In genomic region chr17:11926865-11927386, GRCm38 (mm10) we compare ENCODE assay signal across 13 mouse cellular contexts.
DNase-seq lines count a peak whose midpoint lies in the region; ATAC-seq and TF ChIP-seq lines count a peak whose summit lies in the region.
"Had no signal": no experiment of that assay in that cellular context is flagged by ENCODE, and none has a peak within 500 bp of the region (broad histone marks: within the 10 kb centered on the region; RNA-seq: fewer than 3 reads in every experiment).

No protein-coding gene starts in this region.

- H3K4me1 ChIP-seq in hindbrain, embryonic 15.5 days (replicated peaks) = peaks cover 8% of the 10 kb centered on the region; the same call in 1 of the 2 replicates
- H3K4me1 ChIP-seq in hindbrain, embryonic 10.5 days (replicated peaks) = no peaks in the 10 kb centered on the region
- H3K4me1 ChIP-seq in forebrain, embryonic 15.5 days = peaks cover 13% of the 10 kb centered on the region
- no peaks in the 10 kb centered on the region for H3K4me1 ChIP-seq in kidney, embryonic 16.5 days (ENCODE audit: insufficient read depth, low read length)
- H3K4me1 ChIP-seq in midbrain, postnatal 0 days (ENCODE audit: insufficient read depth, low read length) = no peaks in the 10 kb centered on the region

- ATAC-seq in hindbrain, embryonic 15.5 days (ENCODE audit: low FRiP score, low read depth) = no peak
- peak; percentile 69; the same call in 1 of the 2 replicates for ATAC-seq in forebrain, embryonic 15.5 days (replicated peaks)
- peak; percentile 59; the same call in 1 of the 2 replicates for ATAC-seq in kidney, embryonic 16.5 days (ENCODE audit: low FRiP score, low TSS enrichment)
- ATAC-seq in midbrain, postnatal 0 days (ENCODE audit: low FRiP score) = no peak

- H3K4me2 ChIP-seq in hindbrain, embryonic 15.5 days = peak overlapping the region; percentile 15; the same call in 1 of the 2 replicates
- peak overlapping the region; percentile 0; the same call in 1 of the 2 replicates for H3K4me2 ChIP-seq in forebrain, embryonic 15.5 days (replicated peaks)
- peak overlapping the region; percentile 18; the same call in 1 of the 2 replicates for H3K4me2 ChIP-seq in kidney, embryonic 16.5 days (replicated peaks; ENCODE audit: low read depth, low read length)
- H3K4me2 ChIP-seq in midbrain, postnatal 0 days (ENCODE audit: low read depth, low read length, poor library complexity, severe bottlenecking) = no peak overlapping the region
- H3K4me2 ChIP-seq: lung, embryonic 14.5 days had no signal

- WGBS in hindbrain, embryonic 15.5 days = 29% methylated on average over 11 of the region's 11 CpGs
- 59% methylated on average over 11 of the region's 11 CpGs for WGBS in hindbrain, embryonic 10.5 days
- WGBS in forebrain, embryonic 15.5 days = 2% methylated on average over 11 of the region's 11 CpGs
- WGBS in kidney, embryonic 16.5 days = 34% methylated on average over 11 of the region's 11 CpGs
- WGBS in midbrain, postnatal 0 days = 25% methylated on average over 11 of the region's 11 CpGs

- no peak for DNase-seq in hindbrain, embryonic 10.5 days (ENCODE audit: low spot score)
- peak; percentile 71 for DNase-seq in midbrain, postnatal 0 days (ENCODE audit: low spot score)
- DNase-seq in cerebellum, adult 9-11 months = no peak
- no peak for DNase-seq in lung, postnatal 10 days
- DNase-seq in adrenal gland, adult 2 months = no peak
- DNase-seq: cerebellum, postnatal 36 days; lung, embryonic 14.5 days; right cerebral cortex, postnatal 4 days had no signal

- H3K36me3 ChIP-seq in hindbrain, embryonic 15.5 days = no peaks in the 10 kb centered on the region
- no peaks in the 10 kb centered on the region for H3K36me3 ChIP-seq in hindbrain, embryonic 10.5 days
- no peaks in the 10 kb centered on the region for H3K36me3 ChIP-seq in forebrain, embryonic 15.5 days
- no peaks in the 10 kb centered on the region for H3K36me3 ChIP-seq in kidney, embryonic 16.5 days (ENCODE audit: insufficient read depth, low read length)
- no peaks in the 10 kb centered on the region for H3K36me3 ChIP-seq in midbrain, postnatal 0 days (ENCODE audit: insufficient read depth, low read length)

- H3K27me3 ChIP-seq in hindbrain, embryonic 15.5 days = no peaks in the 10 kb centered on the region
- no peaks in the 10 kb centered on the region for H3K27me3 ChIP-seq in hindbrain, embryonic 10.5 days (ENCODE audit: insufficient read depth, poor library complexity, severe bottlenecking)
- H3K27me3 ChIP-seq in forebrain, embryonic 15.5 days = no peaks in the 10 kb centered on the region
- no peaks in the 10 kb centered on the region for H3K27me3 ChIP-seq in kidney, embryonic 16.5 days (ENCODE audit: insufficient read depth, low read length)
- no peaks in the 10 kb centered on the region for H3K27me3 ChIP-seq in midbrain, postnatal 0 days (ENCODE audit: insufficient read depth, low read length)

- TF ChIP-seq CTCF in midbrain, postnatal 0 days (IDR thresholded peaks at IDR 0.05) = no peak

- no peak overlapping the region for H3K4me3 ChIP-seq in hindbrain, embryonic 15.5 days
- no peak overlapping the region for H3K4me3 ChIP-seq in hindbrain, embryonic 10.5 days
- H3K4me3 ChIP-seq in forebrain, embryonic 15.5 days = no peak overlapping the region
- H3K4me3 ChIP-seq in kidney, embryonic 16.5 days (ENCODE audit: low read length) = no peak overlapping the region
- H3K4me3 ChIP-seq in midbrain, postnatal 0 days (ENCODE audit: low read depth, low read length) = no peak overlapping the region
- H3K4me3 ChIP-seq: erythroblast, embryonic 14.5 days; myocyte had no signal

- no peak overlapping the region for H3K9ac ChIP-seq in hindbrain, embryonic 15.5 days
- H3K9ac ChIP-seq in forebrain, embryonic 15.5 days (replicated peaks) = no peak overlapping the region
- 0 out of 2 replicates have a peak overlapping the region, but pooled peaks have one; percentile 15 for H3K9ac ChIP-seq in kidney, embryonic 16.5 days (replicated peaks; ENCODE audit: low read length)
- no peak overlapping the region for H3K9ac ChIP-seq in midbrain, postnatal 0 days (replicated peaks; ENCODE audit: low read length, poor library complexity, severe bottlenecking)
- H3K9ac ChIP-seq: lung, embryonic 14.5 days had no signal

- no peaks in the 10 kb centered on the region for H3K9me3 ChIP-seq in hindbrain, embryonic 15.5 days
- H3K9me3 ChIP-seq in hindbrain, embryonic 10.5 days = no peaks in the 10 kb centered on the region
- H3K9me3 ChIP-seq in forebrain, embryonic 15.5 days = no peaks in the 10 kb centered on the region
- no peaks in the 10 kb centered on the region; the same call in 1 of the 2 replicates for H3K9me3 ChIP-seq in kidney, embryonic 16.5 days (ENCODE audit: low read length)
- no peaks in the 10 kb centered on the region for H3K9me3 ChIP-seq in midbrain, postnatal 0 days (ENCODE audit: low read length)

- peak overlapping the region; percentile 46 for H3K27ac ChIP-seq in hindbrain, embryonic 15.5 days (replicated peaks)
- H3K27ac ChIP-seq in hindbrain, embryonic 10.5 days = no peak overlapping the region
- H3K27ac ChIP-seq in forebrain, embryonic 15.5 days (replicated peaks) = peak overlapping the region; percentile 48; the same call in 1 of the 2 replicates
- H3K27ac ChIP-seq in kidney, embryonic 16.5 days (ENCODE audit: low read length) = no peak overlapping the region
- no peak overlapping the region for H3K27ac ChIP-seq in midbrain, postnatal 0 days (ENCODE audit: low read depth, low read length)

Comparison
In these comparisons a context has a peak if more than half of its experiments do, and no peak if none do; other contexts are left out.
1. H3K27ac ChIP-seq: peak in hindbrain, embryonic 15.5 days (single experiment) and forebrain, embryonic 15.5 days (single experiment); none in hindbrain, embryonic 10.5 days (single experiment), kidney, embryonic 16.5 days (single experiment) and midbrain, postnatal 0 days (single experiment).
2. ATAC-seq: peak in forebrain, embryonic 15.5 days (single experiment) and kidney, embryonic 16.5 days (single experiment); none in hindbrain, embryonic 15.5 days (single experiment) and midbrain, postnatal 0 days (single experiment).